Comparison of ENCODE assay signal across 9 mouse cellular contexts in the genomic region with DNA sequence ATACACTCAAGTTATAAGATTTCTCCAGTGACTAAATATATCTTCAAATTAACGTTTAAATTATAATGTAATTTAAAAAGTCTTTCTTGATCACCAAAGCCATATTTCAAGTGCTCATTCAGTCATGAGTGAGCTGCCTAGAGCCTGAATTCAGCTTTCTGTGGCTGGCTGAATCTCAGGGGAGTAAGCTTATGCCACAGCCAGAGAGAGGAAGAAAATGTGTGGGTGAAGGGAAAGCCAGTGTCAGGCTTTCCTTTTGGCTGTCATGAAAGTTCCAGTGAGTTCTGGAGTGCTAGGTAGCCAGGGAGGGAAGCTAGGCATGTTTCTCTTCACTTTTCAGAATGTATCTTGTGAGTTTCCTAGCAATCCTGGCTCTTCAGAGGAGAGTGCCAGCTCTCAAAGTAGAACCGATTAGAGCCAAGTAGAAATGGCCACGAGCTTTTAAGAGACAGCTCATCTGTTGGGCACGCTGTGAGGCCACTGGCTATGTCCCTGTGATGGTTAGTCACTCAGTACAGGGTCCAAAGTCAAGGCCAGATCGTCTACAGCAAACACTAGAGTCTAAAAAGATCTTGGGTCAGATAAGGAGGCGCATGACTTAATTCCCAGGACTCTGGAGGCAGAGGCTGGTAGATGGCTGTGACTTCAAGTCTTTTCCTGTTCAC. TPM values are rescaled to one million over a fixed set of nuclear protein-coding genes. Genes with fewer than 3 reads are reported as not detected.
A peak's percentile ranks its signal among the peaks of the same experiment; 100 is the strongest.
DNase-seq lines count a peak whose midpoint lies in the region; ATAC-seq and TF ChIP-seq lines count a peak whose summit lies in the region.
"Had no signal": no experiment of that assay in that cellular context is flagged by ENCODE, and none has a peak within 500 bp of the region (broad histone marks: within the 10 kb centered on the region; RNA-seq: fewer than 3 reads in every experiment).

No protein-coding gene starts in this region.

- H3K4me2 ChIP-seq in lung, embryonic 14.5 days = no peak overlapping the region
- no peak overlapping the region for H3K4me2 ChIP-seq in heart, embryonic 16.5 days (ENCODE audit: low read depth, low read length)
- peak overlapping the region; percentile 55 for H3K4me2 ChIP-seq in myocyte (ENCODE audit: low read depth)

- no peaks in the 10 kb centered on the region for H3K27me3 ChIP-seq in lung, embryonic 14.5 days (ENCODE audit: insufficient read depth, low read length)
- no peaks in the 10 kb centered on the region for H3K27me3 ChIP-seq in heart, embryonic 16.5 days (ENCODE audit: control insufficient read depth, insufficient read depth, low read length)
- H3K27me3 ChIP-seq in myocyte (ENCODE audit: control insufficient read depth, insufficient read depth, insufficient read length) = no peaks in the 10 kb centered on the region

- 43% methylated on average over 6 of the region's 6 CpGs for WGBS in lung, embryonic 14.5 days
- WGBS in lung, adult 2 months = 38% methylated on average over 6 of the region's 6 CpGs
- 40% methylated on average over 6 of the region's 6 CpGs for WGBS in heart, embryonic 16.5 days

- no peak overlapping the region for H3K9ac ChIP-seq in lung, embryonic 14.5 days
- H3K9ac ChIP-seq in heart, embryonic 16.5 days (ENCODE audit: low read length) = no peak overlapping the region

- no peaks in the 10 kb centered on the region for H3K9me3 ChIP-seq in lung, embryonic 14.5 days (ENCODE audit: low read depth, low read length)
- no peaks in the 10 kb centered on the region for H3K9me3 ChIP-seq in heart, embryonic 16.5 days (replicated peaks; ENCODE audit: control insufficient read depth, low read length)
- H3K9me3 ChIP-seq: midbrain, embryonic 10.5 days had no signal

- no peak for TF ChIP-seq POLR2A in lung, adult 2 months (IDR thresholded peaks at IDR 0.05; ENCODE audit: borderline replicate concordance, extremely low read depth, low read depth, low read length)
- no peak for TF ChIP-seq POLR2A in myocyte (IDR thresholded peaks at IDR 0.05; ENCODE audit: insufficient read length, low read depth)

- H3K4me1 ChIP-seq in lung, embryonic 14.5 days (ENCODE audit: insufficient read depth) = no peaks in the 10 kb centered on the region
- H3K4me1 ChIP-seq in lung, adult 2 months (ENCODE audit: control insufficient read depth, insufficient read depth, low read length) = no peaks in the 10 kb centered on the region
- H3K4me1 ChIP-seq in heart, embryonic 16.5 days (ENCODE audit: control insufficient read depth, insufficient read depth, low read length) = peaks cover 13% of the 10 kb centered on the region
- H3K4me1 ChIP-seq: midbrain, embryonic 10.5 days had no signal

- H3K27ac ChIP-seq in lung, embryonic 14.5 days (ENCODE audit: low read depth) = no peak overlapping the region
- peak overlapping the region; percentile 71 for H3K27ac ChIP-seq in heart, embryonic 16.5 days (ENCODE audit: low read length)
- H3K27ac ChIP-seq: midbrain, embryonic 10.5 days had no signal

- TF ChIP-seq CTCF in lung, embryonic 14.5 days (IDR thresholded peaks at IDR 0.05; ENCODE audit: low read depth) = no peak
- no peak for TF ChIP-seq CTCF in lung, adult 2 months (IDR thresholded peaks at IDR 0.05; ENCODE audit: insufficient read depth, low read length)

- H3K4me3 ChIP-seq in lung, embryonic 14.5 days (ENCODE audit: low read depth, low read length) = no peak overlapping the region
- H3K4me3 ChIP-seq in lung, adult 2 months (replicated peaks; ENCODE audit: extremely low read depth, low read depth, low read length) = no peak overlapping the region
- no peak overlapping the region for H3K4me3 ChIP-seq in heart, embryonic 16.5 days (ENCODE audit: low read length)
- no peak overlapping the region for H3K4me3 ChIP-seq in myocyte
- H3K4me3 ChIP-seq: midbrain, embryonic 10.5 days had no signal

- H3K79me2 ChIP-seq in myocyte (ENCODE audit: control insufficient read depth, insufficient read depth) = no peaks in the 10 kb centered on the region

- H3ac ChIP-seq in myocyte (ENCODE audit: control insufficient read depth, insufficient read length) = no peak overlapping the region

- peak; percentile 17 for DNase-seq in lung, embryonic 14.5 days
- no peak for DNase-seq in lung, adult 2 months
- peak; percentile 86 for DNase-seq in adrenal gland, adult 8-10 months
- DNase-seq in cerebellum, adult 11-12 months = no peak
- DNase-seq in ovary, postnatal 14 days (ENCODE audit: low spot score) = no peak

- ATAC-seq in lung, embryonic 14.5 days (ENCODE audit: insufficient read depth) = no peak
- no peak for ATAC-seq in heart, embryonic 16.5 days (replicated peaks; ENCODE audit: extremely low read depth, insufficient read depth, low FRiP score)

- no peaks in the 10 kb centered on the region for H3K36me3 ChIP-seq in lung, embryonic 14.5 days (ENCODE audit: insufficient read depth)
- no peaks in the 10 kb centered on the region for H3K36me3 ChIP-seq in heart, embryonic 16.5 days (ENCODE audit: control insufficient read depth, insufficient read depth)
- H3K36me3 ChIP-seq in myocyte (ENCODE audit: control insufficient read depth, insufficient read depth) = no peaks in the 10 kb centered on the region
- H3K36me3 ChIP-seq: midbrain, embryonic 10.5 days had no signal

TF ChIP-seq in myocyte, 11 proteins besides CTCF, POLR2A, EP300 and RAD21:
- TF ChIP-seq E2F4 (IDR thresholded peaks at IDR 0.05; ENCODE audit: insufficient read depth) = no peak
- TF ChIP-seq REST (IDR thresholded peaks at IDR 0.05; ENCODE audit: insufficient read depth, insufficient read length) = no peak
- TF ChIP-seq MYOG (IDR thresholded peaks at IDR 0.05; ENCODE audit: control insufficient read depth in 1 of 3, insufficient read depth in 1 of 3, insufficient read length in 2 of 3, low read depth in 2 of 3) = no peak
- no peak for TF ChIP-seq TCF12 (IDR thresholded peaks at IDR 0.05; ENCODE audit: insufficient read depth, poor library complexity, severe bottlenecking)
- TF ChIP-seq SRF (IDR thresholded peaks at IDR 0.05; ENCODE audit: control insufficient read depth, insufficient read length, low read depth) = no peak
- TF ChIP-seq CEBPB (IDR thresholded peaks at IDR 0.05; ENCODE audit: insufficient read depth, poor library complexity, severe bottlenecking) = no peak
- no peak for TF ChIP-seq MAX (IDR thresholded peaks at IDR 0.05; ENCODE audit: low read depth)
- TF ChIP-seq POLR2AphosphoS2 (IDR thresholded peaks at IDR 0.05; ENCODE audit: insufficient read length, low read depth) = no peak
- no peak for TF ChIP-seq MYOD1 (IDR thresholded peaks at IDR 0.05; ENCODE audit: control insufficient read depth in 1 of 3, insufficient read length in 2 of 3, low read depth in 2 of 3)
- TF ChIP-seq USF1 (IDR thresholded peaks at IDR 0.05; ENCODE audit: low read depth) = no peak
- no peak for TF ChIP-seq TCF3 (IDR thresholded peaks at IDR 0.05; ENCODE audit: insufficient read length, low read depth)

RNA-seq across cellular contexts. Expression of gene Anapc15-ps, which starts 29.4 kb away (rescaled TPM):
- not detected in 2 replicates for polyA plus RNA-seq in lung, embryonic 14.5 days (2014; fragmentation: Nextera tagmentation; extraction: Ambion mirVana)
- not detected in 2 replicates for polyA plus RNA-seq in lung, adult 2 months (2012; rRNA removed)
- total RNA-seq in adrenal gland, adult 8-10 months (2022) = 1 to 10 TPM in 1 of 4 experiments, not detected in 3; 1.1 TPM
- polyA plus RNA-seq in heart, embryonic 16.5 days (2015; fragmentation: Nextera tagmentation; extraction: Ambion mirVana) = 0.71 TPM in 1 of 2 replicates, not detected in the other
- polyA plus RNA-seq in myocyte (2012; fragmentation: generic; extraction: Trizol) = 0.37 TPM
- polyA plus RNA-seq: embryonic facial prominence, embryonic 11.5 days; midbrain, embryonic 10.5 days had no signal

Comparison
In these comparisons a context has a peak if more than half of its experiments do, and no peak if none do; other contexts are left out.
1. DNase-seq: peak in lung, embryonic 14.5 days (single experiment) and adrenal gland, adult 8-10 months (single experiment); none in lung, adult 2 months (single experiment), cerebellum, adult 11-12 months (single experiment) and ovary, postnatal 14 days (single experiment).